Mouse (Mus musculus) myocyte (in vitro differentiated cells): ENCODE data around the gene Vgll4.

Experiments
- POLR2A ChIP-seq: IDR thresholded peaks from one replicate; pipeline ENCODE4 v1.6.1; 2011; ENCODE audit warnings: low read depth, mild to moderate bottlenecking, control low read depth, moderate library complexity; ENCODE audit not compliant: insufficient read length
- REST ChIP-seq: IDR thresholded peaks from one replicate; pipeline ENCODE4 v1.6.1; 2011; ENCODE audit warnings: mild to moderate bottlenecking, control low read depth, moderate library complexity; ENCODE audit not compliant: insufficient read depth, insufficient read length

DNA sequence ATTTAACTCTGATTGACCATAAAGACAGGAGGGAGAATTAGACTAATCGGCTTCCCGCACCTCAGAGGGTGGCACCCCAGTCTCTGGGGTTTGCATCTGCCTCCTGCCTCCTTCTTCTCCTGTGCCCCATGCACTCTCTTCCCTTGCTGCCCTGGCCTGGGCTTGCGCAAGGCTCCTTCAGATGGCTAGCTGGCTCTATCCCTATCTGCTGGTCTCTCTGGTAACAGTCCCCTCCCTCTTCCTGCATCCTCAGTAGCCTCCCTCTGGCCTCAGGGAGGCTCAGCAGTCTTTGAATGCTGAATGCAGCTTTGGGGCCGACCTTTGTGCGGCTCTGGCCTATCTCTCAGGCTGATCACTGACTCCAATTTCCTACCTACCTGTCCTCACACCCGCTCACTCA is 37.2 kb upstream of the Vgll4 start:
- no peak for TF ChIP-seq POLR2A
- TF ChIP-seq REST = no peak
